Mouse (Mus musculus): ENCODE data around the gene Hist2h2ac. TPM values are rescaled to one million over a fixed set of nuclear protein-coding genes. Genes with fewer than 3 reads are reported as not detected.

Hist2h2ac gene
- polyA plus RNA-seq, 1 experiment from 2014 or later: 1.9 TPM

Other genes starting within 250 kb of the Hist2h2ac start
- gene Plekho1, start 224.9 kb downstream of the Hist2h2ac start, polyA plus RNA-seq (2021; fragmentation: Nextera tagmentation): 16.5 and 28.8 TPM in 2 replicates
- 26.6 and 36.6 TPM in 2 replicates for gene Vps45, start 162.4 kb downstream of the Hist2h2ac start, polyA plus RNA-seq (2021; fragmentation: Nextera tagmentation)
- gene Otud7b, start 116.4 kb downstream of the Hist2h2ac start, polyA plus RNA-seq (2021; fragmentation: Nextera tagmentation): 6.3 and 9.2 TPM in 2 replicates
- gene Mtmr11, start 58.9 kb downstream of the Hist2h2ac start, polyA plus RNA-seq (2021; fragmentation: Nextera tagmentation): 2.8 and 3.6 TPM in 2 replicates
- gene Sf3b4, start 48.5 kb downstream of the Hist2h2ac start, polyA plus RNA-seq (2021; fragmentation: Nextera tagmentation): 17.7 and 42.8 TPM in 2 replicates
- gene Sv2a, start 39.7 kb downstream of the Hist2h2ac start, polyA plus RNA-seq (2021; fragmentation: Nextera tagmentation): 68.9 and 69.5 TPM in 2 replicates
- 65.5 and 81.7 TPM in 2 replicates for gene Bola1, start 1.2 kb downstream of the Hist2h2ac start, polyA plus RNA-seq (2021; fragmentation: Nextera tagmentation)
- 0.48 TPM in 1 of 2 replicates, not detected in the other for gene Hist2h2ab, start 1.0 kb downstream of the Hist2h2ac start, polyA plus RNA-seq (2021; fragmentation: Nextera tagmentation)
- 3.9 and 7.0 TPM in 2 replicates for gene Hist2h2be, start 239 bp upstream of the Hist2h2ac start, polyA plus RNA-seq (2021; fragmentation: Nextera tagmentation)
- gene Hist2h3c2, start 18.2 kb upstream of the Hist2h2ac start, polyA plus RNA-seq (2021; fragmentation: Nextera tagmentation): 1.3 and 4.7 TPM in 2 replicates
- 72.8 and 123 TPM in 2 replicates for gene Hist2h2aa2, start 19.4 kb upstream of the Hist2h2ac start, polyA plus RNA-seq (2021; fragmentation: Nextera tagmentation)
- gene Hist2h2aa1, start 24.6 kb upstream of the Hist2h2ac start, polyA plus RNA-seq (2021; fragmentation: Nextera tagmentation): 110 and 145 TPM in 2 replicates
- 0.31 and 0.82 TPM in 2 replicates for gene Hist2h3c1, start 25.8 kb upstream of the Hist2h2ac start, polyA plus RNA-seq (2021; fragmentation: Nextera tagmentation)
- 0.64 and 1.9 TPM in 2 replicates for gene Hist2h4, start 42.4 kb upstream of the Hist2h2ac start, polyA plus RNA-seq (2021; fragmentation: Nextera tagmentation)
- 3.8 and 8.0 TPM in 2 replicates for gene Hist2h3b, start 47.8 kb upstream of the Hist2h2ac start, polyA plus RNA-seq (2021; fragmentation: Nextera tagmentation)
- not detected in 2 replicates for gene Hist2h2bb, start 48.9 kb upstream of the Hist2h2ac start, polyA plus RNA-seq (2021; fragmentation: Nextera tagmentation)
- gene Fcgr1, start 73.1 kb upstream of the Hist2h2ac start, polyA plus RNA-seq (2021; fragmentation: Nextera tagmentation): 2.0 and 4.6 TPM in 2 replicates
- not detected in 2 replicates for gene BC107364, start 231.4 kb upstream of the Hist2h2ac start, polyA plus RNA-seq (2021; fragmentation: Nextera tagmentation)